Mouse (Mus musculus): ENCODE data around the gene Med27. TPM values are rescaled to one million over a fixed set of nuclear protein-coding genes. Genes with fewer than 3 reads are reported as not detected.

Gene Med27
- polyA plus RNA-seq, 1 experiment from 2014 or later: 37.1 TPM

DNA sequence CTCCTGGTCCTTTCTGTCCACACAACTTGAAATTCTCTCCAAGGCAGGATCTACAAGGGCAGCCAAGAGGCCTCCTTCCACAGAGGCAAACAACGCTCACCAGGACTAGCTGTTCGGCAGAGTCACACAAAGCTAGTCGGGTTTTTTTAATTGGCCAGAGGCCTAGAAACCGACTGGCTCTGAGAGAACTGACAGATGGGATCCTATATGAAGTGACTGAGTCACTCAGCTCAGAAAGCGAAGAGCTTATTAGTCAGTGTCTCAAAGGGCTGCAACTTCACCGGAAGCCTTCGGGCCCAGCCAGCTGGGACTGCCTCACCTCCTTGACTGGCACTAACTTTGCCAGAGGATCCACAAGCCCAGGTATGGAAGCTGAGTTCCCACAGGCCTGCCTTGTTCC is 217.4 kb downstream of the Med27 start:
- ChIA-PET CTCF (no interaction called here), POLR2A (interaction anchor here (0.7 kb wide), 1 partner anchor 385 kb away, joined by 3 read pairs; no protein-coding TSS in a partner anchor)
- H3K27me3 ChIP-seq: peaks cover 11% of the 10 kb centered on the region
- no peak for ATAC-seq
- DNase-seq (ENCODE audit: low read depth, low spot score): no peak
- in situ Hi-C loops (cut with MboI; ENCODE audit: low pct_unique_long_range_greater_than_20kb): no loop called here
- no peak for TF ChIP-seq CTCF (IDR thresholded peaks at IDR 0.05)

GRCm38 (mm10) chr2:29565570-29566433 is 219.2 kb downstream of the Med27 start:
- H3K27me3 ChIP-seq: peaks cover 15% of the 10 kb centered on the region
- ATAC-seq (no peak), DNase-seq (ENCODE audit: low read depth, low spot score) (no peak)
- POLR2A ChIA-PET: no interaction called here
- in situ Hi-C loops (cut with MboI; ENCODE audit: low pct_unique_long_range_greater_than_20kb): no loop called here
- CTCF ChIA-PET: interaction anchor here (1.5 kb wide), 1 partner anchor 14 kb away, joined by 4 read pairs; no protein-coding TSS in a partner anchor
- TF ChIP-seq CTCF (IDR thresholded peaks at IDR 0.05): no peak

GRCm38 (mm10) chr2:29571921-29572700 is 225.5 kb downstream of the Med27 start:
- ChIA-PET POLR2A (no interaction called here), CTCF (interaction anchor here (1.4 kb wide), 1 partner anchor 18 kb away, joined by 3 read pairs; no protein-coding TSS in a partner anchor)
- peaks cover 28% of the 10 kb centered on the region for H3K27me3 ChIP-seq
- in situ Hi-C loops (cut with MboI; ENCODE audit: low pct_unique_long_range_greater_than_20kb): no loop called here
- no peak for DNase-seq (ENCODE audit: low read depth, low spot score)
- no peak for ATAC-seq
- TF ChIP-seq CTCF (IDR thresholded peaks at IDR 0.05): no peak

GRCm38 (mm10) chr2:29572811-29573427 is 226.3 kb downstream of the Med27 start:
- ATAC-seq: no peak

GRCm38 (mm10) chr2:29573591-29573990 is 227.0 kb downstream of the Med27 start:
- no peak for TF ChIP-seq CTCF (IDR thresholded peaks at IDR 0.05)
- POLR2A ChIA-PET: no interaction called here
- CTCF ChIA-PET: interaction anchor here (1.4 kb wide), 1 partner anchor 19 kb away, joined by 3 read pairs; no protein-coding TSS in a partner anchor
- H3K27me3 ChIP-seq: peaks cover 21% of the 10 kb centered on the region
- in situ Hi-C loops (cut with MboI; ENCODE audit: low pct_unique_long_range_greater_than_20kb): no loop called here
- ATAC-seq: no peak
- DNase-seq (ENCODE audit: low read depth, low spot score): peak; percentile 24

More at GRCm38 (mm10) chr2:29572811-29573427, 226.3 kb downstream of the Med27 start:
- no peak for TF ChIP-seq CTCF (IDR thresholded peaks at IDR 0.05)
- DNase-seq (ENCODE audit: low read depth, low spot score): no peak
- ChIA-PET CTCF (interaction anchor here (1.4 kb wide), 1 partner anchor 18 kb away, joined by 3 read pairs; no protein-coding TSS in a partner anchor), POLR2A (no interaction called here)
- in situ Hi-C loops (cut with MboI; ENCODE audit: low pct_unique_long_range_greater_than_20kb): no loop called here
- peaks cover 23% of the 10 kb centered on the region for H3K27me3 ChIP-seq

DNA sequence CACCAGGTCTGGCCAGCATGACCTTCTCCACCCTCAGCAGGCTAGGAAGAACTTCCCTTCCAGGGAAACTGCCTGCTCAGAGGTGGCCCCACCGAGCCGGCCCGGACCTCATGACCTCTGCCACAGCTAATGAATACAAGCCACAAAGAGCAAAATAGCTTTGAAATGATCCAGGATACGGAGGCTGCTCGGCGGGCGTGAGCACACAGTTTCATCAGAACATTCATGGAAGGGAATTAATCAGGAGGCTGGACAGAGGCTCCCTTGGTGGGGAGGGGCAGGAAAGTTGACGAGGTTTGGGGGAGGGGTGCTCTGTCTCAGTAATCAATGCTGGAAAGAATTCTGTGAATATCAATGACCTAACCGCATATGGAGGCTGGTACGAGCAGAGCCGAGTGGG is 227.6 kb downstream of the Med27 start:
- TF ChIP-seq CTCF (IDR thresholded peaks at IDR 0.05): no peak
- ATAC-seq (no peak), DNase-seq (ENCODE audit: low read depth, low spot score) (no peak)
- in situ Hi-C loops (cut with MboI; ENCODE audit: low pct_unique_long_range_greater_than_20kb): no loop called here
- peaks cover 26% of the 10 kb centered on the region for H3K27me3 ChIP-seq
- POLR2A ChIA-PET: no interaction called here
- CTCF ChIA-PET: no interaction called here

Other genes with a start within 250 kb of the Med27 start
- gene Setx, start 222.6 kb upstream of the Med27 start, polyA plus RNA-seq (2021): 23.2 TPM
- gene Ntng2, start 93.8 kb upstream of the Med27 start, polyA plus RNA-seq (2021): 16.8 TPM